Mouse (Mus musculus): ENCODE measurements at regions not wholly inside any gene's neighbourhood (a gene's known extent, or its start where the extent isn't known, plus 50 kb on each side); places are given as distances from the start of the nearest gene placed in this dataset.

DNA sequence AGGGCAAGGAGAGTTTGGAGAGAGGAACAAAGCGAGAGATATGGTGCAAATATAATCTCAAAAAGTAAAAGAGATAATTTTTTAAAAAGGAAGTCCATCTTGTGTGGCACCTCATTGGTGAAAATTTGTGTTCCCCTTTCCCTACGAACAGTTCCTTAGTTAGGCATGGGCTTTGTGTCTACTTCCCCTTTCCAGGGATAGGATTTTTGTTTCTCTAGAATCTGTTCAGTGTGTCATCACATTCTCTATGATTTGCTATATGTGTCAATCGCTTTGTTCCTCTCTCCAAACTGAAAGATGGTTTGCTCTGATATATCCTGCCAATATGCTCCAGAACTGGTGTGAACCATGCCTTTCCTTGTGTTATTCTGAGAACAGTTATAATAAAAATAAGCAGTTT is 75.4 kb upstream of the Vgll3 start:
- 41% methylated on average over 3 of the region's 3 CpGs for WGBS
- Histone ChIP-seq H3K4me1 (ENCODE audit: control insufficient read depth, insufficient read depth, low read length) (no peaks in the 10 kb centered on the region), H3K4me3 (replicated peaks; ENCODE audit: control insufficient read depth, low read depth, low read length) (no peak overlapping the region), H3K27ac (ENCODE audit: control insufficient read depth, insufficient read depth, low read depth, low read length, poor library complexity) (no peak overlapping the region)
- TF ChIP-seq POLR2A (IDR thresholded peaks at IDR 0.05; ENCODE audit: borderline replicate concordance, control insufficient read depth, low read depth, low read length), result no peak

DNA sequence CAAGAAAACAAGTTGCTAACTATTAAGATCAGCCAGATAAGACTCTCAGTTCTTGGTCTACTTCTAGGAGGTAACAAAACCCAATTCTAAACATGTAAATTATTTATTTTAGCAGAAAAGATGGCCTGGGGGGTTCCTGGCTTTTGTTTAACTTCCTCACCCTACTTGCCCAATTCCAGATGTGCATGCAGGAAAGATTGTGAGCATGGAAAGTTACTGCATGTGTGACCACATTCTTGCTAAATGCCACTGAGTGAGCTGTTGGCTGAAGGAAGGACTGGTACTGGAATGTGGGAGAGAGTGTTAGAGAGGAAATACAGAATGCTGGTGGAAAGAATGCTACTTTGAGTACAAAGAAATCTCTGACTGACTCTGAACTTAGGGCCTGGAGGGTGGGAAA is 72.1 kb upstream of the Vgll3 start:
- H3K27ac ChIP-seq (ENCODE audit: control insufficient read depth, insufficient read depth, low read depth, low read length, poor library complexity), result no peak overlapping the region
- TF ChIP-seq POLR2A (IDR thresholded peaks at IDR 0.05; ENCODE audit: borderline replicate concordance, control insufficient read depth, low read depth, low read length) (no peak), CTCF (IDR thresholded peaks at IDR 0.05; ENCODE audit: control insufficient read depth, insufficient read depth, low read length) (no peak)
- H3K4me3 ChIP-seq (replicated peaks; ENCODE audit: control insufficient read depth, low read depth, low read length), result no peak overlapping the region
- H3K4me1 ChIP-seq (ENCODE audit: control insufficient read depth, insufficient read depth, low read length), result no peaks in the 10 kb centered on the region

GRCm38 (mm10) chr16:65755667-65756066 is 59.4 kb upstream of the Vgll3 start:
- H3K27ac ChIP-seq (ENCODE audit: control insufficient read depth, insufficient read depth, low read depth, low read length, poor library complexity), result no peak overlapping the region
- no peak for TF ChIP-seq CTCF (IDR thresholded peaks at IDR 0.05; ENCODE audit: control insufficient read depth, insufficient read depth, low read length)
- TF ChIP-seq POLR2A (IDR thresholded peaks at IDR 0.05; ENCODE audit: borderline replicate concordance, control insufficient read depth, low read depth, low read length), result no peak
- WGBS, result 62% methylated on average over 2 of the region's 2 CpGs
- no peak overlapping the region for H3K4me3 ChIP-seq (replicated peaks; ENCODE audit: control insufficient read depth, low read depth, low read length)
- no peaks in the 10 kb centered on the region for H3K4me1 ChIP-seq (ENCODE audit: control insufficient read depth, insufficient read depth, low read length)

Data from bone marrow, adult 2 months (tissue).